Mouse (Mus musculus) limb, embryonic 15.5 days (tissue): ENCODE measurements around the gene Cfap52. TPM values are rescaled to one million over a fixed set of nuclear protein-coding genes. Genes with fewer than 3 reads are reported as not detected.

ENCODE experiments used
- ATAC-seq: fragments of 200-750 bp; cut with Nextera tagmentation; 2 replicates; pipeline ENCODE4 v1.8.0; 2017; ENCODE audit warnings: low read depth, moderate TSS enrichment; ENCODE audit not compliant: insufficient number of reproducible peaks, low FRiP score, low TSS enrichment
- H3K27ac ChIP-seq: fragments of 300-500 bp; sonication (generic); 2 replicates; pipeline ENCODE4 v1.5.1; 2015; ENCODE audit warnings: moderate library complexity, mild to moderate bottlenecking, inconsistent platforms
- H3K27me3 ChIP-seq: fragments of 300-500 bp; sonication (generic); 2 replicates; pipeline ENCODE4 v1.6.1; 2015; ENCODE audit warnings: inconsistent platforms
- H3K36me3 ChIP-seq: fragments of 300-500 bp; sonication (generic); 2 replicates; pipeline ENCODE4 v1.6.1; 2015; ENCODE audit warnings: inconsistent platforms
- H3K4me1 ChIP-seq: fragments of 300-500 bp; sonication (generic); 2 replicates; pipeline ENCODE4 v1.6.1; 2015; ENCODE audit warnings: inconsistent platforms
- H3K4me2 ChIP-seq: fragments of 300-500 bp; sonication (generic); 2 replicates; pipeline ENCODE4 v1.6.1; 2015; ENCODE audit warnings: mild to moderate bottlenecking, inconsistent platforms
- H3K4me3 ChIP-seq: fragments of 300-500 bp; sonication (generic); 2 replicates; pipeline ENCODE4 v1.5.1; 2015; ENCODE audit warnings: mild to moderate bottlenecking, inconsistent platforms
- H3K9ac ChIP-seq: fragments of 300-500 bp; sonication (generic); 2 replicates; pipeline ENCODE4 v1.6.1; 2015; ENCODE audit warnings: inconsistent platforms
- H3K9me3 ChIP-seq: fragments of 300-500 bp; sonication (generic); 2 replicates; pipeline ENCODE4 v1.6.1; 2016; ENCODE audit warnings: inconsistent platforms
- WGBS: fragments of 180-500 bp; shearing (Covaris S2); methylation state at CpG from one replicate; pipeline ENCODE4 v1.1.7; 2015; 5-methylcytosine and 5-hydroxymethylcytosine counted together
- polyA plus RNA-seq: library from polyadenylated mRNA; unstranded; fragments of >200 nt; fragmentation: Nextera tagmentation; extraction: Ambion mirVana; gene quantifications from 2 replicates; pipeline ENCODE4 v1.2.1, GENCODE M21; 2015

Gene Cfap52
- polyA plus RNA-seq, 1 experiment from 2014 or later: 0.74 TPM

GRCm38 (mm10) chr11:67973225-67973624 lies 7.8 kb upstream of the Cfap52 start:
- Histone ChIP-seq H3K9me3 (no peaks in the 10 kb centered on the region), H3K4me3 (no peak overlapping the region), H3K27me3 (no peaks in the 10 kb centered on the region), H3K27ac (no peak overlapping the region), H3K9ac (no peak overlapping the region), H3K4me2 (no peak overlapping the region), H3K4me1 (no peaks in the 10 kb centered on the region), H3K36me3 (peaks cover 26% of the 10 kb centered on the region)
- ATAC-seq: no peak
- 78% methylated on average over 5 of the region's 5 CpGs for WGBS

DNA sequence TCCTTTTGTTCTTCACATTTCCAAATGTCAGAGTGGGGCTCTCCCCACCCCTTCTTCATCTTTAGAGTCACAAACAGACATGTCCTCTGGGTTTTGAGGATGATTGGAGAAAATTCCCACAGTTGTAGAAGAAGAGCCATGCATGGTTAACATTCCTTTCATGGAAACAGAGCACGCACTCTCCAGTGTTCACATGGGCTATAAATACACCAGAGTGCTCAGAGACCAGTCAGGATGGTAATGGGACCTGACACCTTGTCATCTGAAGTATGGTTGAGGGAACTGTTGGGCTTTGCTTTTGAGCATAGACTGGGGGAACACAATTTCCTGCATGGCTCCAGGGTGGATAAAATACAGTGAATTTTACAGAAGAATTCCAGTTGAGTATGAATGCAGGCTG lies 7.2 kb upstream of the Cfap52 start:
- no peak overlapping the region for H3K4me2 ChIP-seq
- H3K4me1 ChIP-seq: 0 out of 2 replicates have a peak, but pooled peaks cover 5% of the 10 kb centered on the region
- peaks cover 26% of the 10 kb centered on the region for H3K36me3 ChIP-seq
- no peak for ATAC-seq
- H3K27me3 ChIP-seq: no peaks in the 10 kb centered on the region
- H3K27ac ChIP-seq: no peak overlapping the region
- no peak overlapping the region for H3K9ac ChIP-seq
- 58% methylated on average over 1 of the region's 1 CpGs for WGBS
- no peaks in the 10 kb centered on the region for H3K9me3 ChIP-seq
- no peak overlapping the region for H3K4me3 ChIP-seq

GRCm38 (mm10) chr11:67967831-67968230 lies 2.4 kb upstream of the Cfap52 start:
- H3K4me2 ChIP-seq: no peak overlapping the region

GRCm38 (mm10) chr11:67965905-67966878 lies 741 bp upstream of the Cfap52 start, which contains the start of gene Stx8:
TSS of gene Stx8 (plus strand) at chr11:67966193.
- no peaks in the 10 kb centered on the region for H3K9me3 ChIP-seq
- peak within 1 kb of the TSS; percentile 71 for H3K4me3 ChIP-seq
- H3K27me3 ChIP-seq: no peaks in the 10 kb centered on the region
- peak within 1 kb of the TSS; percentile 8; the same call in 1 of the 2 replicates for H3K27ac ChIP-seq
- ATAC-seq: peak; percentile 74
- WGBS: under 1% methylated on average over 28 of the region's 28 CpGs
- H3K9ac ChIP-seq: peak within 1 kb of the TSS; percentile 67
- H3K36me3 ChIP-seq: peaks cover 8% of the 10 kb centered on the region; the same call in 1 of the 2 replicates
- peaks cover 21% of the 10 kb centered on the region for H3K4me1 ChIP-seq
- peak within 1 kb of the TSS; percentile 74 for H3K4me2 ChIP-seq

More at GRCm38 (mm10) chr11:67967831-67968230, 2.4 kb upstream of the Cfap52 start:
- ATAC-seq: no peak
- H3K4me1 ChIP-seq: peaks cover 21% of the 10 kb centered on the region
- peaks cover 11% of the 10 kb centered on the region; the same call in 1 of the 2 replicates for H3K36me3 ChIP-seq
- H3K27me3 ChIP-seq: no peaks in the 10 kb centered on the region
- WGBS: 69% methylated on average over 11 of the region's 11 CpGs
- H3K9ac ChIP-seq: no peak overlapping the region
- no peak overlapping the region for H3K27ac ChIP-seq
- H3K4me3 ChIP-seq: no peak overlapping the region
- no peaks in the 10 kb centered on the region for H3K9me3 ChIP-seq

DNA sequence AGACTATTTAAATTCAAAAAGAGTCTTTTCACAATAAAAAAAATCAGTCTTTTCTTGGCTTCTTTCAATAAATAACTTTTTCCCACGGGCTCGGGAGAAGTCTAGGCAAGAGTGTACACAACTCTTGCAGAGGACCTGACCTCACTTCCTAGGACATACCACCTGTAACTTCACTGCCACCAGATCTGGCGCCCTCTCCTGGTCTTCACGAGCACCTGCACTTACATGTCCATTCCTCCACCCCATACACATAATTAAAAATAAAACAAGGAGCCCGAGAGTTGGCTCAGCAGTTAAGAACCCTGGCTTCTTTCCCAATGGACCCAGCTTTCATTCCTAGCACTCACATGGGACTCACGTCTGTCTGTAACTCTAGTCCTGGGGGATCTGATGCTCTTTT lies 1.3 kb downstream of the Cfap52 start:
- WGBS: 73% methylated on average over 6 of the region's 6 CpGs
- no peaks in the 10 kb centered on the region for H3K36me3 ChIP-seq
- H3K9me3 ChIP-seq: no peaks in the 10 kb centered on the region

GRCm38 (mm10) chr11:67954413-67954812 lies 11.0 kb downstream of the Cfap52 start:
- Histone ChIP-seq H3K9ac (no peak overlapping the region), H3K4me3 (no peak overlapping the region), H3K4me1 (no peaks in the 10 kb centered on the region), H3K27ac (no peak overlapping the region), H3K36me3 (no peaks in the 10 kb centered on the region), H3K9me3 (no peaks in the 10 kb centered on the region), H3K27me3 (no peaks in the 10 kb centered on the region), H3K4me2 (no peak overlapping the region)
- 80% methylated on average over 6 of the region's 6 CpGs for WGBS
- no peak for ATAC-seq

More for the DNA sequence above, 1.3 kb downstream of the Cfap52 start:
- Histone ChIP-seq H3K27me3 (no peaks in the 10 kb centered on the region), H3K4me1 (peaks cover 21% of the 10 kb centered on the region), H3K27ac (no peak overlapping the region), H3K4me3 (no peak overlapping the region), H3K4me2 (no peak overlapping the region), H3K9ac (no peak overlapping the region)
- ATAC-seq: no peak

- no peaks in the 10 kb centered on the region for H3K9me3 ChIP-seq
- H3K4me3 ChIP-seq: no peak overlapping the region
- 75% methylated on average over 5 of the region's 5 CpGs for WGBS
- ATAC-seq: no peak
- no peaks in the 10 kb centered on the region for H3K4me1 ChIP-seq
- no peak overlapping the region for H3K9ac ChIP-seq
- H3K36me3 ChIP-seq: no peaks in the 10 kb centered on the region
- H3K27me3 ChIP-seq: no peaks in the 10 kb centered on the region
- H3K4me2 ChIP-seq: no peak overlapping the region
- H3K27ac ChIP-seq: no peak overlapping the region
Measured at GRCm38 (mm10) chr11:67953604-67954003, 11.8 kb downstream of the Cfap52 start.

DNA sequence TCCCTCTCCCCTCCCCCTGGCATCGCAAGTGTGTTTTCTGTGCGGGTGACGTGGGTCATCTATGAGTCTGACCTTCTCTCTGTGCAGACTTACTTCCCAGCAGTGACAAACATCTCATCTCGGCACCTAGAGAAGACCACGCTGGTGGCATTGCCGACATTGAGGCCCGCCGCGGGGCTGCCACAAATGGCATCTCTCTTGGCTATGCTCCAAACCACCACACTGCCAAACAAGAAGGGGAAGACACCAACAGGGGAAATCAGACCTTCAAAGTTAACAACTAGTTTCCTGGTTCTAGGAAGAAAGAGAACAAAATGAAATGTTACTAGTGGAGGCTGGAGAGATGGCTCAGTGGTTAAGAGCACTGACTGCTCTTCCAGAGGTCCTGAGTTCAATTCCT lies 16.0 kb downstream of the Cfap52 start:
- WGBS: 83% methylated on average over 9 of the region's 9 CpGs
- Histone ChIP-seq H3K27me3 (no peaks in the 10 kb centered on the region), H3K27ac (no peak overlapping the region), H3K4me1 (no peaks in the 10 kb centered on the region), H3K9ac (no peak overlapping the region), H3K9me3 (no peaks in the 10 kb centered on the region), H3K36me3 (no peaks in the 10 kb centered on the region), H3K4me3 (no peak overlapping the region), H3K4me2 (no peak overlapping the region)
- ATAC-seq: no peak

GRCm38 (mm10) chr11:67948229-67948628 lies 17.2 kb downstream of the Cfap52 start:
- 39% methylated on average over 3 of the region's 3 CpGs for WGBS

GRCm38 (mm10) chr11:67932156-67932555 lies 33.3 kb downstream of the Cfap52 start:
- no peak overlapping the region for H3K9ac ChIP-seq
- no peak overlapping the region for H3K4me3 ChIP-seq
- no peak overlapping the region for H3K4me2 ChIP-seq
- no peak for ATAC-seq
- H3K9me3 ChIP-seq: no peaks in the 10 kb centered on the region
- no peaks in the 10 kb centered on the region for H3K36me3 ChIP-seq
- H3K27me3 ChIP-seq: no peaks in the 10 kb centered on the region
- 84% methylated on average over 3 of the region's 3 CpGs for WGBS
- no peaks in the 10 kb centered on the region for H3K4me1 ChIP-seq
- H3K27ac ChIP-seq: no peak overlapping the region

More at GRCm38 (mm10) chr11:67948229-67948628, 17.2 kb downstream of the Cfap52 start:
- H3K27me3 ChIP-seq: no peaks in the 10 kb centered on the region
- no peak overlapping the region for H3K4me2 ChIP-seq
- no peaks in the 10 kb centered on the region for H3K4me1 ChIP-seq
- ATAC-seq: no peak
- H3K27ac ChIP-seq: no peak overlapping the region
- no peaks in the 10 kb centered on the region for H3K36me3 ChIP-seq
- no peak overlapping the region for H3K9ac ChIP-seq
- no peaks in the 10 kb centered on the region for H3K9me3 ChIP-seq
- H3K4me3 ChIP-seq: no peak overlapping the region

GRCm38 (mm10) chr11:67926348-67927055 lies 38.9 kb downstream of the Cfap52 start:
- no peak overlapping the region for H3K9ac ChIP-seq
- no peaks in the 10 kb centered on the region for H3K36me3 ChIP-seq
- peaks cover 9% of the 10 kb centered on the region for H3K27me3 ChIP-seq
- 20% methylated on average over 10 of the region's 15 CpGs for WGBS
- no peaks in the 10 kb centered on the region for H3K9me3 ChIP-seq
- ATAC-seq: 0 out of 2 replicates have a peak, but pooled peaks have one; percentile 20
- no peak overlapping the region for H3K4me3 ChIP-seq
- H3K4me2 ChIP-seq: no peak overlapping the region
- H3K27ac ChIP-seq: no peak overlapping the region
- H3K4me1 ChIP-seq: peaks cover 10% of the 10 kb centered on the region

DNA sequence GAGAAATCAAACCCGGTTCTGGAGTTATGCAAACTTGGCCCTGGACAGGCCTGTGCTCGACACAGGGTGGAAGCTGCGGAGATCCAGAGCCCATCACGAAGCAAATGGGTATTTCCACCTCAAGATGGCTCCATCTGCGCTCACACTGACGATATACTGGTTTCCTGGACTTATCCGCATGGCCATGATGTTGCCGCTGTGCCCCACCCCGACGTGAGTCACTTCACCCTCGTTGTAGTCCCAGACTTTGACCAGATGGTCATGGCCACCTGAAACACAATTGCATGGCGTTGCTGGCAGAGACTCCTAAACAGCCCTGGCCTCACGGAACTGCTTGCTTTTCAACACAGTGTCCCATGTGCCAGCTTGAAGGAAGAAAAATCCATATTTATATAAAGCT lies 40.5 kb downstream of the Cfap52 start:
- WGBS: 84% methylated on average over 13 of the region's 13 CpGs
- no peaks in the 10 kb centered on the region for H3K9me3 ChIP-seq
- no peak for ATAC-seq
- H3K9ac ChIP-seq: no peak overlapping the region
- H3K36me3 ChIP-seq: no peaks in the 10 kb centered on the region
- H3K4me2 ChIP-seq: no peak overlapping the region
- peaks cover 24% of the 10 kb centered on the region for H3K27me3 ChIP-seq
- H3K4me3 ChIP-seq: no peak overlapping the region
- no peak overlapping the region for H3K27ac ChIP-seq
- H3K4me1 ChIP-seq: peaks cover 13% of the 10 kb centered on the region
